Mouse (Mus musculus) left cerebral cortex, adult 11 months (tissue): ENCODE measurements around the gene Olfr23.
"Not testable (repeated sequence)": the region's sequence is repeated elsewhere in the genome, so short reads cannot be mapped to it uniquely, and the experiment has no call there.

Experiments used
- DNase-seq: peaks from one replicate; pipeline ENCODE4 v3.0.0; 2022; ENCODE audit warnings: low spot score

Gene Olfr23

DNA sequence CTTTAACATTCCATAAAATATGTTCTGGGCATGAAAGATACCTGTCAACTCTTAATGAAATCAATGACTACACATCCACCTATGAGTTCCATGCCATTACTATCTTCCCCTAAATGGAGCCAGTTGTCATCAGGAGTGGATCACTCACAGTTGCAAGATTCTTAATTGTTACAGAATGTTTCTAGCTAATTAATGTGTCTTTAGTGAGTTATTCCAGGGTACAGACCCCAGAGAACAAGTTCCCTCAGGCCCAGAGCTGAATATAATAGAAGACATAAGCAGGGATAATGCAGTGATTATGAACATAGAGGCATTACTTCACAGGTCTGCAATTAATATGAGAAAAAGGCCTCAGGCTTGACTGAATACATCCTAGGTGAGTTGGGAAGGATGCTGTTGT, at the start of gene Olfr23:
Gene Olfr23, plus strand, starts transcription at position 301 of the 400 bp plus-strand sequence.
- no peak for DNase-seq

DNA sequence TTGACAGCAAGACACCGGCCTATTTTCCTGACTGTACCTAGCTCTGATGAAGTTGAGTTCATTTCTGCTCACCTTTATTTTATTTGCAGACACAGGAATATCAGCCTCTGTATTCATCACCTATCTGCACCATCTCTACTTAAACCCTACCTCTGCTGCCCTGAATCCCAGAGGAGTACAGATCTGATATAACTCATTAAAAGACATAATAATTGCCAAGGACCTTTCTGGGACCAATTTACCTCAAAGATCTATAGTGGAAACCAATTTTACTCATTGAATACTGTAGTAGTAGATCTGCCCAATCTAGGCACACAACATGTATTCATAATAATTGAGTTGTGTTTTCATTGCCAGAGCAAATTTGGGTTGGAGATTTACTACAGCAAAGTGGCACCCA, 45.8 kb upstream of the Olfr23 start, which contains the start of gene Olfr394:
Gene Olfr394, minus strand, starts transcription at position 101 of the 400 bp plus-strand sequence.
- DNase-seq: no peak

DNA sequence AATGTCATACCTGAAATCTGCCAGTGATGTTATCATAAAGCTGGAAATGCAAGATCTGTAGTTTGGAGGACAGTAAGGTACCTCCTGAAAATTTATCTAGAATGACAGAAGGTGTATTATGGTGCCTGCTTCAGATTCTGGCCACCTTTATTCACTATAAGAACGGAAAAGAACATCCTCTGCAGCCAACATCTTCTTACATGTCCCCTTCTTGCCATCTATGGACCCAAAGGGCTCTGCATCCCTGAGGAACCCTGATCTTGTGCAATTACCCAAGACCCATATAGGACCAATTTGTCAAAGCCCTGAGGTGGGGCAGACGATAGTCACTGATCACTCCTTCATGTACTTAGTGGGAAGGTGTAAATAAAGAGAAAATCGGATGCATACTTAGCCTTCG, 27.3 kb upstream of the Olfr23 start, which contains the start of gene Olfr395:
Gene Olfr395, minus strand, starts transcription at position 101 of the 400 bp plus-strand sequence.
- DNase-seq: not testable (repeated sequence)

DNA sequence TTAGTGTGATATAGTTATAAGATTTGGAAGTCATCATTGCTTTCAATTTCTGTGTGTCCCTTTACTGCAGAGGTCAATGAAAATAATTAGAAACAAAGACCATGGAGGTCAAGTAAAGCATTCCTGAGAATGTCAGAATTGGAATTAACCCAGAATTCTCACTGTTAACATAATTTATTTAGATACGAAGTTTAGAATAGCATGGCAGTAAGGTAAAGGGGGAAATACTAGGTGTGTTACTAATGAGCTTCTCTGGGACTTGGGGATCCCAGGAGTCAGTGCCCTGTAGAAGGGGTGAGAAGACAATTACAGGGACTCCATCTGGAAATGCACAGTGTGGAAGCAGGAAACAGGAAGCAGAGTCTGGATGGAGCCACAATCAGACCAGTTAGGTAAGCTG, 24.0 kb downstream of the Olfr23 start, which contains the start of gene Olfr397:
Gene Olfr397, plus strand, starts transcription at position 301 of the 400 bp plus-strand sequence.
- DNase-seq: no peak

DNA sequence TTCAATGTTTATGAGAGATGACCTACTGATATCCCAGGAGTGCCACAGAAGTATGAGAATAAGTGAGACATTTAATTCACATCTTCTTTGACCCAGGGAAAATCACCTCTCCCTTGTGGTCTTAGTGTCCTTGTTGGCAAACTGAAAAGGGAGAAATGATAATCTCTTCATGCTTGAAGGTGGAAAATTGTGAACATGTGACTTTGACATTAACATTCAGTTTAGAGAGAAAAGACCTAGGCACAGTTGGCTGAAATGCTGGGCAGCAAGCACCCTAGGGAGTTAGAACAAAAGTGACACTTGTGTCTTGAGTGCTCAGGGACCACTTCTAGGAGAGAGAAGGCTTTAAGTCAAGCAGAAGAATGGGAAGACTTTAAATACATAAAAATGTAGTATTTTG, 53.8 kb downstream of the Olfr23 start, which contains the start of gene Olfr398:
Gene Olfr398, minus strand, starts transcription at position 101 of the 400 bp plus-strand sequence.
- DNase-seq: no peak
